Mouse (Mus musculus): ENCODE results near the gene Mttp.

Gene Mttp

GRCm38 (mm10) chr3:138083073-138083637, 61.6 kb downstream of the Mttp start:
- DNase-seq (ENCODE audit: low spot score), result no peak

DNA sequence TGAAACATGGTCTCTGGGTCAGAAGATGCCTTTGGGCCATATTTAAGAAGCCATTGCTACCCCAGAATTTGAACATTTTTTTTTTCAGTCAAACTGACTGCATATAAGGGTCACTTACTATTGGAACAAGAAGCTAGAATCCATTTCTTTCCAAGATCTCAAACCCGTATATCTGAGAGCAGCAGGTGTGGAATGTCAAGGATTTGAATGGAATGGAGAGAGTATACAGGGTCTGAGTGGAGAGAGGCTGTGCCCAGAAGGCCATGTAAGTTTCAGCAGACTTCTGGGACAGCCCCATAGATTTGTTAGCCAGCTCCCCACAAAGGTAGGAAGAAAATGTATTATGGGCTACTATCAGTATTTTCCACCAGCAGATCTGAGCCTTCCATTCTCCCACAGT, 66.1 kb downstream of the Mttp start:
- DNase-seq (ENCODE audit: low spot score), result no peak

DNA sequence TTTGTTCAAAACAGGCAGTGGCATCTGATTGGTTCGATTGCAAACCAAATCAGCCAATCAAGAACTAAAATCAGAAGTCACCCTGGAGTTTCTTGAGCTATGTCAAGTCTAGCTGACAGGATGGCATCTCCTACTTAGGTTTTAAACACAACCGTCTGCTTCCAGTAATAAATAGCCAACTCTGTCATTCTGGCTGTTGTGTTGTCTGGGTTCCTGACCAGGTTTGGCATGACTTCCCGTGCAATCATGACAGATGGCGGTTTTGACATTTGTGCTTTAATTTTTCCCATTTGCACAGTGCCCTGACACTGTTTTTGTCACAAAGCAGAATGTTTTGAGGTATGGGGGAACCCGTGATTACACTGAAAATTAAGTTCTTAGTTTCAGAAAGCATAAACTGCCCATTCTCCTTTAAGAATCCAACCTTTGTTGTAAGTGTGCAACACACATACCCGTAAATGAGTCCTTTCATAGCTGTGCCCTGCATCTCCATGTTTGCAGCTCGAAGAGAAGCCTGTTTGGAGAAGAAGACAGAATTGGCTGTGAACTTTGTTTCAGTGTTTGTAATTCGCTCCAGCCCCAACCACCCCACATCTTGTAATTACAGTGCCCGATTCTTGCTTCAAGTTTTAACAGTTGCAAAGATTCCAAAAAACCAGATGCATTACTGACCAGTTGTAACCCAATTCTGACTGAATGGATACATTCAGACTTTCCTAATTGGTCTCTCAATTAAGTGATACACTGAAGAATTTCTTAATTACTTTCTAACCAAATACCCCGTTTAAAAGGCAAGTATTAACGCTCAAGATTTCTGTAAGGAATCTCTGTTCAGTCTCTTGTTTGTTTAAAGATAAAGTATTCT, 67.1 kb downstream of the Mttp start:
- no peak for DNase-seq (ENCODE audit: low spot score)

GRCm38 (mm10) chr3:138075209-138075608, 69.6 kb downstream of the Mttp start:
- DNase-seq (ENCODE audit: low spot score), result no peak

DNA sequence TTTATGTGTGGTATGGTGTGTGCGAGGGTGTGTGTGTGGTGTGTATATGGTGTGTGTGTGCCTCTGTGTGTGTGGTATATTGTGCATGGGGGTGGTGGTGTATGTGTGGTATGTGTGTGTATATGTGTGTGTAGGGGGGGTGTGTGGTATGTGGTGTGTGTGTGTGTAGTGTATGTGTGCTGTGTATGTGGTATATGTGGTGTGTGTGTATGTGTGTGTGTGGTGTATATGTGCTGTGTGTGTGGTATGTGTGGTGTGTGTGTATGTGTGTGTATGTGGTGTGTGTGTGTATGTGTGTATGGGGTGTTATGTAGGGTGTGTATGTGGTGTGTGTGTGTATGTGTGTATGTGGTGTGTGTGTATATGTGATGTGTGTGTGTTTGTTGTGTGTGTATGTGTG, 70.6 kb downstream of the Mttp start:
- no peak for DNase-seq (ENCODE audit: low spot score)

DNA sequence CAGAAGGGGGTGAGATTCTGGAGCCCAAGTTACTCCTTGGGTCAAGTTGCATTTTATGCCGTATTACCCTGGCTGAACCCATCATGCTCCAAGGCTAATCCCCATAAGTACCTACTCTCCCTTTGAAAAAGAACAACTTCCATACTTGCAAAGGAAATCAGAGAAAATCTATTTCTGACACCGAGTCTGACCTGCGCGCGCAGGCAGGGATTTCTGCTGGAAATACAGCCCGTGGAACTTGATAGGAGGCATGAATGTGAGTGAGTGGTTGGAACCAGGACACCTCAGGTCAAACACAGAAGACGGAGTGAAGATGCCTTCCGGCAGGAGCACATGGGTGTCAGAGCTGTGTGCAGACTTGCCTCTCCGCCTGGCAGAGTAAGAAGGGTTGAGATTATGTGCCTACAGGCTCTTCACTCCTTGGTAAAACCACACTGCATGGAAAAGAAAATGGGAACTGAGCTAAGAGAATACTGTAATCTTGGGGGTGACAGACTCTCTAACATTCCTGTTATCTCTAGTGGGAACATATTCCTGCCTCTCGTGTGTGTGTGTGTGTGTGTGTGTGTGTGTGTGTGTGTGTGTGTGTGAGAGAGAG, 73.2 kb downstream of the Mttp start:
- no peak for DNase-seq (ENCODE audit: low spot score)

DNA sequence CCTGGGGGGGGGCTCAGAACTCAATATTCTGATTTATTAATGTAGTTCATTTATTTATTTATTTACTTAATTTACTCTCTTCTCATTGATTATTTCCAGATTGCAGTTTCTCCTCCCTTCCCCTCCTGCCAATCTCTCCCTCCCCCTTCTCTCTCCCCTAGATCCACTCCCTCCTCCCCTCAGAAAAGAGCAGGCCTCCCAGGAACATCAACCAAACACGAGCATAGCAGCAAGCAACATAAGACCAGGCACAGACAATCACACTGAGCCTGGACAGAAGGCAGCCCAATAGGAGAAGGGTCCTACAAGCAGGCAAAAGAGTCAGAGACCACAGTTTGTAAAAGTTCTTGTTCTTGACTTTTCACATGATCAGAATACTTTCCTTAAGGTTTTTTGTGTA, 73.8 kb downstream of the Mttp start:
- peak; percentile 46 for DNase-seq (ENCODE audit: low spot score)

- DNase-seq (ENCODE audit: low spot score), result no peak
Measured at GRCm38 (mm10) chr3:138069756-138070511, 74.8 kb downstream of the Mttp start.

DNA sequence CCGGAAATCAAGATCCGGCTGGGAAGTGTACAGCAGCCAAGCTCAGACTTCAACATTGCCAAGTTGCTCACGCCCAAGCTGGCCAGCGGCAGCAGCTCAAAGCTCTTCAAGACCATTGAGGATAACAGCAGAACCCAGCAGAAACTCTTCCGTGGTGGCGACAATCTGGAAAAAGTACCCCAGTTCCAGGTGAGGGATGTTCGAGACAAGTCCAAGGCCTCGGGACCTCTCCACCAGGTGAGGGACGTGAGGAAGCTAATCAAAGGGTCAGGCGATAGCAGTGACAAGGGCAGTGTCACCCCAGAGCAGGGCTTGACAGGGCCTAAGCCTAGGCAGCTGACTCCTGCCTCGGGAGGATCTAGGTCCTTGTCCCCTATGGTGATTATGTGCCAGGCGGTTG, 76.7 kb downstream of the Mttp start:
- DNase-seq (ENCODE audit: low spot score), result no peak

DNA sequence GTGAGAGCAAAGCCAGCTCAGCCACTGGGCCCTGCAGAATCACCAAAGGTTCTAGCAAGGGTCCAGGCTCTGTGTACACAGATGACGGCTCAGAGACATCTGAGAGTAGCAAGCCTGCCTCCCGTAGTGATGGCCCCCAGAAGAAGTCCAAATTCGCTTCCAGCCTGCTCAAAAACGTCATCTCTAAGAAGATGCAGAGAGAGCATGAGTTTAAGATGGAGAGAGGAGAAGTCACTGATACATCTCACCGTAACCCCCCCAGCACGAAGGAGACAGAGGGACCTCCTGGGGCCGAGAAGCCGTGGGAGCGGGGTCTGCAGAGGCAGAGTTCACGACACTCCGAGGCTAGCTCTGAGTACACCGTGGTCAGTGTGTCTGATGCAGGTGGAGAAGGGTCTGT, 77.5 kb downstream of the Mttp start, which contains the start of gene Gm5105:
TSS of gene Gm5105 (minus strand) at position 101 of the 400 bp plus-strand sequence.
- DNase-seq (ENCODE audit: low spot score), result no peak

GRCm38 (mm10) chr3:138066348-138066856, 78.4 kb downstream of the Mttp start:
- no peak for DNase-seq (ENCODE audit: low spot score)

- no peak for DNase-seq (ENCODE audit: low spot score)
Measured at GRCm38 (mm10) chr3:138065930-138066329, 78.8 kb downstream of the Mttp start.

- DNase-seq (ENCODE audit: low spot score), result no peak
Measured at GRCm38 (mm10) chr3:138064732-138065645, 79.8 kb downstream of the Mttp start, which contains the start of gene 1110002E22Rik. Gene 1110002E22Rik (plus strand): TSS chr3:138065052.

GRCm38 (mm10) chr3:138063731-138064329, 80.9 kb downstream of the Mttp start:
- no peak for DNase-seq (ENCODE audit: low spot score)

- DNase-seq (ENCODE audit: low spot score), result no peak
Measured at GRCm38 (mm10) chr3:138062673-138063072, 82.1 kb downstream of the Mttp start.

DNA sequence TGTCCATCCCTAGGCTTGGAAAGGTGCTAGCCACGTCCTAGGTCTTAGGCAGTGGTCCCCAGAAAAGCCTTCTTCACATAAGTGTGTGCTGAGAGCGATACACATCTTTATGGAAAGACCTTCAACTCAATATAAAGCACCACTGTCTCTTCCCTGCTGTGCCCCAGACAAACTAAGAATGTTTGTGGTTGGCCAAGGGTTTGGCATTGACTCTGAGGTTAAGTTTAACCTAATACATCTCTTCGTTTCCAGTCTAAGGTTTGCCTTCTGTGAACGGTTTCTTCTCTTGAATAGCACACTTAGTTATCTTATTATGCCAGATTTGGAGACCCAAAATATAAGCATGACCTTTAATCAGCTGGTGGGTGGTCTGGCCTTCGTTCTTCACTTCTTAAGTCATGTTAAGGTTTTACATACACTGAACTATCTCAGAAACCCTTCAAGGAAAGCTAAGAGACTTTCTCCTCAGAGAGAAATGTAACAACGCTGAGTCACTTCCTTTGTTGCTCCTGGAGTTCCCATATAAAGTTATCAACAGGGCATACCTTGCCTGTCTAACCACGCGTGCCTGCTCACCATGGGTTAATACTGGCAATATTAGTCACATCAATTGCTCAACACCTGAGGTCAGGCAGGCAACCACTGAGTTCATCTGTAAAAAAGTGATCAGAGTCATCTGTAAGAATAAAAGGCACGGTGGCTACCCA, 83.4 kb downstream of the Mttp start:
- DNase-seq (ENCODE audit: low spot score), result no peak

DNA sequence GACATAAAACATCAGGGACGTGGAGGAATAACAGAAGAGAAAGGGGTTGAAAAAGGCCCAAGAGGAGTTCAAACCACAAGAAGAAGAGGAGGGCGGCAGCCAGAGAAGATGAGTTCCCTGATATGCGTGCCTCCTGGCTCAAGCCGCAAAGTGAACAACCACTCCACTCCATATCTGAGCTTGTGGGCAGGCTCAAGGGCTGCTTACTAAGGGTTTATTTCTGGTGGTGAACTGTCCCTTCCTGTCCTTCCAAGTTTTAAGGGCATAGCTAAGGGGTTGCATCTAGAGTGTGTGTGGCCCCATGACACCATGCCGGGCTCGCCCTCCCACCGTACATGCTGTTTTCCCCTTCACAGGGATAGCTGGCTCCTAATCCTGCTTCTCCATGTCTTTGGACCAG, 84.3 kb downstream of the Mttp start:
- DNase-seq (ENCODE audit: low spot score), result no peak

- DNase-seq (ENCODE audit: low spot score), result no peak
Measured at GRCm38 (mm10) chr3:138058226-138058625, 86.5 kb downstream of the Mttp start.

GRCm38 (mm10) chr3:138056976-138057375, 87.8 kb downstream of the Mttp start:
- DNase-seq (ENCODE audit: low spot score), result no peak

GRCm38 (mm10) chr3:138053969-138054368, 90.8 kb downstream of the Mttp start:
- no peak for DNase-seq (ENCODE audit: low spot score)

Data from embryo, embryonic 10 days (tissue).